Mouse (Mus musculus): ENCODE results near the gene Gpc6.
"Not testable (repeated sequence)": the region's sequence is repeated elsewhere in the genome, so short reads cannot be mapped to it uniquely, and the experiment has no call there.

Gene Gpc6

GRCm38 (mm10) chr14:117369331-117369866 lies 444.3 kb downstream of the Gpc6 start:
- DNase-seq (ENCODE audit: low spot score in 2 of 2) = no peak

- no peak for DNase-seq (ENCODE audit: low spot score in 2 of 2)
Observed at GRCm38 (mm10) chr14:117376822-117377376, 451.8 kb downstream of the Gpc6 start.

GRCm38 (mm10) chr14:117379979-117380378 lies 454.9 kb downstream of the Gpc6 start:
- DNase-seq (ENCODE audit: low spot score in 2 of 2) = no peak

- no peak for DNase-seq (ENCODE audit: low spot score in 2 of 2)
Observed at GRCm38 (mm10) chr14:117383188-117383587, 458.1 kb downstream of the Gpc6 start.

GRCm38 (mm10) chr14:117384096-117384770 lies 459.1 kb downstream of the Gpc6 start:
- no peak for DNase-seq (ENCODE audit: low spot score in 2 of 2)

- no peak for DNase-seq (ENCODE audit: low spot score in 2 of 2)
Observed at GRCm38 (mm10) chr14:117385731-117386270, 460.7 kb downstream of the Gpc6 start.

- DNase-seq (ENCODE audit: low spot score in 2 of 2) = no peak
Observed at GRCm38 (mm10) chr14:117390794-117391320, 465.7 kb downstream of the Gpc6 start.

- no peak for DNase-seq (ENCODE audit: low spot score in 2 of 2)
Observed at GRCm38 (mm10) chr14:117391412-117391811, 466.3 kb downstream of the Gpc6 start.

GRCm38 (mm10) chr14:117397165-117397564 lies 472.1 kb downstream of the Gpc6 start:
- no peak for DNase-seq (ENCODE audit: low spot score in 2 of 2)

GRCm38 (mm10) chr14:117407824-117408524 lies 482.9 kb downstream of the Gpc6 start:
- no peak for DNase-seq (ENCODE audit: low spot score in 2 of 2)

GRCm38 (mm10) chr14:117408525-117408835 lies 483.4 kb downstream of the Gpc6 start:
- DNase-seq (ENCODE audit: low spot score in 2 of 2) = no peak

GRCm38 (mm10) chr14:117409778-117410177 lies 484.7 kb downstream of the Gpc6 start:
- no peak for DNase-seq (ENCODE audit: low spot score in 2 of 2)

GRCm38 (mm10) chr14:117410511-117410910 lies 485.4 kb downstream of the Gpc6 start:
- no peak for DNase-seq (ENCODE audit: low spot score in 2 of 2)

GRCm38 (mm10) chr14:117415045-117415444 lies 489.9 kb downstream of the Gpc6 start:
- no peak for DNase-seq (ENCODE audit: low spot score in 2 of 2)

- DNase-seq (ENCODE audit: low spot score in 2 of 2) = no peak
Observed at GRCm38 (mm10) chr14:117419561-117420218, 494.6 kb downstream of the Gpc6 start.

- no peak for DNase-seq (ENCODE audit: low spot score in 2 of 2)
Observed at GRCm38 (mm10) chr14:117421170-117421569, 496.1 kb downstream of the Gpc6 start.

GRCm38 (mm10) chr14:117426116-117426515 lies 501.0 kb downstream of the Gpc6 start:
- DNase-seq (ENCODE audit: low spot score in 2 of 2) = no peak

- no peak for DNase-seq (ENCODE audit: low spot score in 2 of 2)
Observed at GRCm38 (mm10) chr14:117427776-117428175, 502.7 kb downstream of the Gpc6 start.

GRCm38 (mm10) chr14:117435739-117436138 lies 510.6 kb downstream of the Gpc6 start:
- DNase-seq (ENCODE audit: low spot score in 2 of 2) = no peak

GRCm38 (mm10) chr14:117446675-117447231 lies 521.6 kb downstream of the Gpc6 start:
- not testable (repeated sequence) for DNase-seq (ENCODE audit: low spot score in 2 of 2)

GRCm38 (mm10) chr14:117451391-117451991 lies 526.4 kb downstream of the Gpc6 start:
- DNase-seq (ENCODE audit: low spot score in 2 of 2) = no peak

Measured in frontal cortex, postnatal 14 days (tissue).